Mouse (Mus musculus) kidney, embryonic 15.5 days (tissue): ENCODE data around the gene Rnd2. TPM values are rescaled to one million over a fixed set of nuclear protein-coding genes. Genes with fewer than 3 reads are reported as not detected.
"Not testable (repeated sequence)": the region's sequence is repeated elsewhere in the genome, so short reads cannot be mapped to it uniquely, and the experiment has no call there.

Experiments
- ATAC-seq: fragments of 200-750 bp; cut with Nextera tagmentation; replicated peaks from 2 replicates; pipeline ENCODE4 v1.8.0; 2017; ENCODE audit warnings: moderate TSS enrichment; ENCODE audit not compliant: low FRiP score
- H3K27ac ChIP-seq: fragments of 300-500 bp; sonication (generic); 2 replicates; pipeline ENCODE4 v1.5.1; 2015; ENCODE audit warnings: mild to moderate bottlenecking, inconsistent platforms
- H3K27me3 ChIP-seq: fragments of 300-500 bp; sonication (generic); 2 replicates; pipeline ENCODE4 v1.6.1; 2015; ENCODE audit warnings: inconsistent platforms
- H3K36me3 ChIP-seq: fragments of 300-500 bp; sonication (generic); 2 replicates; pipeline ENCODE4 v1.6.1; 2015; ENCODE audit warnings: inconsistent platforms
- H3K4me1 ChIP-seq: fragments of 300-500 bp; sonication (generic); 2 replicates; pipeline ENCODE4 v1.6.1; 2015; ENCODE audit warnings: inconsistent platforms
- H3K4me2 ChIP-seq: fragments of 300-500 bp; sonication (generic); 2 replicates; pipeline ENCODE4 v1.6.1; 2015; ENCODE audit warnings: moderate library complexity, mild to moderate bottlenecking, inconsistent platforms
- H3K4me3 ChIP-seq: fragments of 300-500 bp; sonication (generic); replicated peaks from 2 replicates; pipeline ENCODE4 v1.5.1; 2015; ENCODE audit warnings: mild to moderate bottlenecking, inconsistent platforms
- H3K9ac ChIP-seq: fragments of 300-500 bp; sonication (generic); 2 replicates; pipeline ENCODE4 v1.6.1; 2015; ENCODE audit warnings: mild to moderate bottlenecking, inconsistent platforms
- H3K9me3 ChIP-seq: fragments of 300-500 bp; sonication (generic); replicated peaks from 2 replicates; pipeline ENCODE4 v1.6.1; 2016; ENCODE audit warnings: inconsistent platforms
- WGBS: fragments of 180-500 bp; shearing (Covaris S2); methylation state at CpG from one replicate; pipeline ENCODE4 v1.1.7; 2015; ENCODE audit warnings: mixed read lengths; 5-methylcytosine and 5-hydroxymethylcytosine counted together
- polyA plus RNA-seq: library from polyadenylated mRNA; unstranded; fragments of >200 nt; fragmentation: Nextera tagmentation; extraction: Ambion mirVana; gene quantifications from 2 replicates; pipeline ENCODE4 v1.2.1, GENCODE M21; 2015

Gene Rnd2
- polyA plus RNA-seq, 1 experiment from 2014 or later = 11.4 TPM

DNA sequence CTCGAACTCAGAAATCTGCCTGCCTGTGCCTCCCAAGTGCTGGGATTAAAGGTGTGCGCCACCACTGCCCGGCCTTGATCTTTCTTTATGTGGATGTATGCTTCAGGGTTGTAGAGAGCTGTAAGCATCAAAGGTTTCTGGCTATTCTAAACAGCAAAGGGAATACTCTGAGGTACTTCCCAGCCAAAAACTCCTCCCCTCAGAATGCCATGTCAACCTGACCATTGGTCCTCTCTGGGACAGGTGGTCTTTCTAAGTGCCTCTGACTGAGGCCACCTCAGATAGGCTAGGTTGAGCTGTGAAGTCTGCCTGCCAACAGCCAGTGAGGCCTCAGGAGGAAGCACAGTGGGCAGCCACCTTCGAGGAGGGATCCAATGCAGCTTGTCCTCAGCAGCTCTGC lies 15.9 kb upstream of the Rnd2 start:
- H3K9ac ChIP-seq = peak overlapping the region; percentile 23; the same call in 1 of the 2 replicates

DNA sequence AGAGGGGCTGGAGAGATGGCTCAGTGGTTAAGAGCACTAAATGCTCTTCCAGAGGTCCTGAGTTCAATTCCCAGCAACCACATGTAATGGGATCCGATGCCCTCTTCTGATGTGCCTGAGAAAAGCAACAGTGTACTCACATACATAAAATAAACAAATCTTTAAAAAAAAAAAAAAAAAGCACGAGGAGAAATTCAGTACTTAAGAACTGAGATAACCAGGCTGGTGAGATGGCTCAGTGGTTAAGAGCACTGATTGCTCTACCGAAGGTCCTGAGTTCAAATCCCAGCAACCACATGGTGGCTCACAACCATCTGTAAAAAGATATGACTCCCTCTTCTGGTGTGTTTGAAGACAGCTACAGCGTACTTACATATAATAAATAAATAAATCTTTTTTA lies 15.2 kb upstream of the Rnd2 start:
- not testable (repeated sequence) for H3K4me3 ChIP-seq, H3K27me3 ChIP-seq, H3K9ac ChIP-seq, H3K27ac ChIP-seq, H3K9me3 ChIP-seq, ATAC-seq, H3K4me2 ChIP-seq
- Histone ChIP-seq H3K4me1 (peaks cover 32% of the 10 kb centered on the region), H3K36me3 (peaks cover 20% of the 10 kb centered on the region)
- 82% methylated on average over 4 of the region's 4 CpGs for WGBS

More for the DNA sequence above, 15.9 kb upstream of the Rnd2 start:
- peaks cover 27% of the 10 kb centered on the region for H3K36me3 ChIP-seq
- H3K27me3 ChIP-seq = no peaks in the 10 kb centered on the region
- H3K27ac ChIP-seq = peak overlapping the region; percentile 59
- H3K9me3 ChIP-seq = no peaks in the 10 kb centered on the region
- no peak for ATAC-seq
- H3K4me3 ChIP-seq = peak overlapping the region; percentile 45
- peak overlapping the region; percentile 53 for H3K4me2 ChIP-seq
- H3K4me1 ChIP-seq = peaks cover 32% of the 10 kb centered on the region
- WGBS = 84% methylated on average over 4 of the region's 4 CpGs

DNA sequence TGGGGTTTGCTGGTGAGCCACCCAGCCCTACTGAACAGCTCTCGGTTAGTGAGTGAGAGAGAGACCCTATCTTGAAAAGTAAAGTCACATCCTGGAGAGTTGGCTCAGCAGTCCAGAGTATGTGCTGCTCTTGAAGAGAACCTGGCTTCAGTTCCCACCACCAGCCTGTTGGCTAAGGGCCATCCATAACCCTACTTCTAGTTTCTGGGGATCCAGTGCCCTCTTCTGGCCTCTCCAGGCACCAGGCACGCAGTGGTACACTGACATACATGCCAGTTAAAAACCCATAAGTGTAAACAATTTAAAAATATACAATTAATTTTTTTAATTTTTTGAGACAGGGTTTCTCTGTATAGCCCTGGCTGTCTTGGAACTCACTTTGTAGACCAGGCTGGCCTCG lies 14.4 kb upstream of the Rnd2 start:
- H3K27me3 ChIP-seq = no peaks in the 10 kb centered on the region
- H3K36me3 ChIP-seq = peaks cover 12% of the 10 kb centered on the region
- no peak overlapping the region for H3K4me3 ChIP-seq
- H3K27ac ChIP-seq = no peak overlapping the region
- H3K9ac ChIP-seq = no peak overlapping the region
- ATAC-seq = no peak
- peaks cover 34% of the 10 kb centered on the region for H3K4me1 ChIP-seq
- H3K9me3 ChIP-seq = no peaks in the 10 kb centered on the region
- no peak overlapping the region for H3K4me2 ChIP-seq
- WGBS = 86% methylated on average over 3 of the region's 3 CpGs

DNA sequence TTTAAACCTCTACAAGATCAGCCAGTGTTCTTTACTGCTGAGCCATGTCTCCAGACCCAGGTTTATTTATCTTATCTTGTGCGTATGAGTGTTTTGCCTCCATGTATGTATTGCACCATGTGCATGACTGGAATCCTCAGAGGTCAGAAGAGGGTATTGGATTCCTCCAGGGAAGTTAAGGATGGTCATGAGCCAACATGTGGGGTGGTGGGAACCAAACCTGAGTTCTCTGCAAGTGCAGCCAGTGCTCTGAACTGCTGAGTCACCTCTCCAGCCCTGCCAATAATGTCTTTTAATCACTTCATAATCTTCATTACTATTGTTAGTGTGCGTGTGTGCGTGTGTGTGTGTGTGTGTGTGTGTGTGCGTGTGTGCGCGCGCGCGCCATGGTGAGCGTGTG lies 13.3 kb upstream of the Rnd2 start:
- Histone ChIP-seq H3K27me3 (no peaks in the 10 kb centered on the region), H3K36me3 (peaks cover 5% of the 10 kb centered on the region; the same call in 1 of the 2 replicates), H3K9me3 (no peaks in the 10 kb centered on the region), H3K4me1 (peaks cover 37% of the 10 kb centered on the region), H3K9ac (no peak overlapping the region), H3K4me3 (no peak overlapping the region), H3K4me2 (no peak overlapping the region), H3K27ac (no peak overlapping the region)
- no peak for ATAC-seq
- 93% methylated on average over 10 of the region's 10 CpGs for whole genome bisulfite sequencing

DNA sequence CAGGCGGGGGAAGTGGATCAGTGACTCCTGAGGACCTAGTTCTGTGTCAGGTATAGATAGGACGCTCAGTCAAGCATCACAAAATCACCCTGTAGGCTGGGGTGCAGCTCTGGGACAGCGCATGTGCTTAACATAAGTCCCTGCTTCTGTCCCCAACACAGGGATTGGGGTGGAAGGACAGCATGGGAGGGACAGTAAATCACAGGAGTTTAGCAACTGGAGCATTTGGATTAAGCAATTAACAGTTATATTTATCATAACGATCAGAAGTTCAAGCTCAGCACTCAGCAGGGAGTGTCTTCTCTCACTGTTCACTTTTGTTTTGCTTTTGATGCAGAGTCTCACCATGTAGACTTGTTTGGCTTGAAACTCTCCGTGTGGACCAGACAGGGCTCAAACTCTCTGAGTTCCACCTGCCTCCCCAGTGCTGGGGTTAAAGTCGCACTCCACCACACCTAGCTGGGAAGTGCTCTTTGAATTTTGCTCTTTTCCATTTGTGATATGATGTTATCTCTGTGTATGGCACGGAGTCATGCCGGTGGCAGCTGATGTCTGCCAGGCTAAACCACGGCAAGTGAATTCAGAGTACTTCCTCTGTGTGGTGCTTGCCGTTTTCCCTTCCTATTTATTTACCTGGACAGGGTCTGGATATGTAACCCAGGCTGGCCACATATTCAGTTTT lies 12.6 kb upstream of the Rnd2 start:
- H3K9me3 ChIP-seq = no peaks in the 10 kb centered on the region
- H3K4me3 ChIP-seq = no peak overlapping the region
- H3K9ac ChIP-seq = no peak overlapping the region
- WGBS = 61% methylated on average over 10 of the region's 10 CpGs
- H3K4me2 ChIP-seq = no peak overlapping the region
- no peak for ATAC-seq
- no peaks in the 10 kb centered on the region for H3K36me3 ChIP-seq
- H3K4me1 ChIP-seq = peaks cover 37% of the 10 kb centered on the region
- no peaks in the 10 kb centered on the region for H3K27me3 ChIP-seq
- no peak overlapping the region for H3K27ac ChIP-seq

DNA sequence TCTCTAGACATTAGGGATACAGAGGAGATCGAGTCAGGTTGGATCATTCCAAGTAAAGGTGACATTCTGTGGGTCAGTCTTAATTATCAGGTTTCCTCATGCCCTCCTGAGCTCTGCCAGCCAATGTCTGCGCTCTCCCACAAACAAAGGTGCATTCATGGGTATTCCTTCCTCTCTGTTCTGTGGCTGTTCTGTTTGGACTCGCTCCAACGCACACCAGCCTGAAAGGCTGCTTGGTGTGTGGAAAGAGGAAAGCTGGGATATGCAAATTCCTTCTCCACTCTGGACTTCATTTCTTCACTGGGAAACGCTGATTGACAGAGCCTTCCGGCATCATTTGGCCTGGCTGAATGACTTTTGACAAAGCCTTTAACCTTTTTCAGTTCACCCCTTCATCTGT lies 10.1 kb upstream of the Rnd2 start:
- H3K27ac ChIP-seq = peak overlapping the region; percentile 52; the same call in 1 of the 2 replicates
- peaks cover 29% of the 10 kb centered on the region for H3K4me1 ChIP-seq
- no peaks in the 10 kb centered on the region for H3K27me3 ChIP-seq
- ATAC-seq = peak; percentile 22; the same call in 1 of the 2 replicates
- no peak overlapping the region for H3K4me3 ChIP-seq
- H3K9ac ChIP-seq = no peak overlapping the region
- no peaks in the 10 kb centered on the region for H3K9me3 ChIP-seq
- no peak overlapping the region for H3K4me2 ChIP-seq
- H3K36me3 ChIP-seq = peaks cover 23% of the 10 kb centered on the region
- WGBS = 50% methylated on average over 6 of the region's 6 CpGs

DNA sequence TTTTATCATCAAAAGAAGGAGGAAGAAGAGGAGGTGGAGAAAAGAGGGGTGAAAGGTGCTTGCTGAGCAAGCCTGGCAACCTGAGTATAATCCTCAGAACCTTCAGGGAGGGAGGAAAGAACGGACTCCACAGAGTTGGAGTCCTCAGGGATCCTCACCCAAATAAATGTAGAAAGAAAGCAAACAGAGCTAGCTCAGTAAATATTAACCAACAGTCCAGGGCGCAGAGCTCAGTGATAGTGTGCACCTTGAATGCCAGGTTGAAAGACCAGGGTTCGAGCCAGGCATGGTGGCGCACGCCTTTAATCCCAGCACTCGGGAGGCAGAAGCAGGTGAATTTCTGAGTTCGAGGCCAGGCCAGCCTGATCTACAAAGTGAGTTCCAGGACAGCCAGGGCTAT lies 9.2 kb upstream of the Rnd2 start:
- H3K4me1 ChIP-seq = peaks cover 37% of the 10 kb centered on the region
- H3K9me3 ChIP-seq = no peaks in the 10 kb centered on the region
- no peak overlapping the region for H3K27ac ChIP-seq
- no peak for ATAC-seq
- WGBS = 86% methylated on average over 7 of the region's 7 CpGs
- H3K4me2 ChIP-seq = no peak overlapping the region
- no peaks in the 10 kb centered on the region for H3K27me3 ChIP-seq
- no peak overlapping the region for H3K9ac ChIP-seq
- peaks cover 32% of the 10 kb centered on the region for H3K36me3 ChIP-seq
- H3K4me3 ChIP-seq = no peak overlapping the region

DNA sequence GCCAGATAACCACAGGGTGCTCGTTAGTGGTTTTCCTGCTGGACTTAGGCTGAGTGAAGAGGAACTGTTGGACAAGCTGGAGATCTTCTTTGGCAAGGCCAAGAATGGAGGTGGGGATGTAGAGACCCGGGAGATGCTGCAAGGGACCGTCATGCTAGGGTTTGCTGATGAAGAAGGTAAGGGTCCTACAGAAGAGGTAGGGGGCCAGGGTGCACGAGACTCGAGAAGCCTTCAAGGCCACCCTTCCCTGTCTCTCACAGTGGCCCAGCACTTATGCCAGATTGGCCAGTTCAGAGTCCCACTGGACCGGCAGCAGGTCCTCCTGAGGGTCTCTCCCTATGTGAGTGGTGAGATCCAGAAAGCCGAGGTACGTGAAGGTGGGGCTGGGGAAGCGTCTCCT lies 7.2 kb upstream of the Rnd2 start:
- Histone ChIP-seq H3K36me3 (peaks cover 51% of the 10 kb centered on the region), H3K4me1 (peaks cover 42% of the 10 kb centered on the region), H3K27me3 (no peaks in the 10 kb centered on the region), H3K9me3 (no peaks in the 10 kb centered on the region), H3K4me3 (no peak overlapping the region), H3K27ac (no peak overlapping the region), H3K4me2 (no peak overlapping the region), H3K9ac (no peak overlapping the region)
- ATAC-seq = 0 out of 2 replicates have a peak, but pooled peaks have one; percentile 19
- 95% methylated on average over 9 of the region's 9 CpGs for WGBS

DNA sequence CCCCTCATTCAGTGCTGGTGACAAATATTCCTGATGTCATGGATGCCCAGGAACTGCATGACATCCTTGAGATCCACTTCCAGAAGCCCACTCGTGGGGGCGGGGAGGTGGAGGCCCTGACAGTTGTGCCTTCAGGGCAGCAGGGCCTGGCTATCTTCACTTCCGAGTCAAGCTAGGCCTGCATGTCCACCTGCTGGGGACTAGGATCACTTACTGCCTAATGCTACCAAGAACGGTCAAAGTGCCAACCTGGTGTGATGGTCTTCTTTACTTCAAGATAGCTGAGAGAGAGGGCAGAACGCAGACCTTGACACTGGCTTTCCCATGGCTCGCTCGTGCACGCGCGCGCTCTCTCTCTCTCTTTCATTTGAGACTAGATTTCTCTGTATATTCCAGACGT lies 6.6 kb upstream of the Rnd2 start:
- Histone ChIP-seq H3K9ac (no peak overlapping the region), H3K4me1 (peaks cover 48% of the 10 kb centered on the region), H3K27me3 (no peaks in the 10 kb centered on the region), H3K36me3 (peaks cover 52% of the 10 kb centered on the region), H3K4me3 (no peak overlapping the region), H3K4me2 (no peak overlapping the region), H3K9me3 (no peaks in the 10 kb centered on the region), H3K27ac (no peak overlapping the region)
- ATAC-seq = no peak
- 81% methylated on average over 12 of the region's 12 CpGs for WGBS

DNA sequence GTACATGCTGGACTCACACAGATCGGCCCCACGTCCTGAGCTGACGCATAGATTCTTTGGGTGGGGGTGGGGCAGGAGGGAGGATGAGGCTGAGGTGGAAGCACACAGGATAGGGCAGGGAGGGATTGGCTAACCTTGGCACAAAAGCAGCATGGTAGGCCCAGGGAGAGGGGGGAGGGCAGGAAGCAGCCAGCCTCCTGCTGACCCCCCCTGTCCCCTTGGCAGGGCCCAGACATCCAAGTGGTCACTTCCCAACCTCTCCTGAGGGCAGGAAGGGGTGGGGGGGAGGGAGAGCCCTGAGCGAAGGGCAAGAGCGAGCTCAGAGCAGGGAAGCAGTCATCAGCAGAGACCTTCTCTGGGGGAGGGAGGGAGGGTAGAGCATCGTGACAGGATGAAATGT lies 5.1 kb upstream of the Rnd2 start:
- no peak overlapping the region for H3K27ac ChIP-seq

DNA sequence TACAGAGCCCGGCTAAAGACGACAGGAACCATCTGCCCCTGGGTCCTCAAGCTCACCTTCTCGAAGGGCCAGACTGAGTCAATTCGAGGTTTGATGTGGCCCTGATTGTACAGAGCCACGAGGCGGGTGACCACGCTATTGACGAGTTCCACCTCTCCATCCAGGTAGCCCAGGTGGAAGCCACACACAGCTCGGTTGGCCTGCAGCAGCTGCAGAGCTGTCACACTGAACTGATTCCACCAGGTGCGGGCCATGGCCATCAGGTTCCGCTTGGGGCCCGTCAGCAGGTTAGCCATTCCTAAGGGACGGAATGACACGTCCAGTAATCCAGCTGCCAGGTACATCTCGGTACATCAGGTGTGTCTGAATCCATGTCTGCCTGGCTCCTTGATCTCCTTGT lies 4.5 kb upstream of the Rnd2 start:
- Histone ChIP-seq H3K4me2 (no peak overlapping the region), H3K27ac (no peak overlapping the region), H3K27me3 (no peaks in the 10 kb centered on the region), H3K4me1 (peaks cover 55% of the 10 kb centered on the region), H3K4me3 (no peak overlapping the region), H3K9me3 (no peaks in the 10 kb centered on the region), H3K36me3 (peaks cover 52% of the 10 kb centered on the region), H3K9ac (no peak overlapping the region)
- no peak for ATAC-seq
- WGBS = 79% methylated on average over 15 of the region's 15 CpGs

More for the DNA sequence above, 5.1 kb upstream of the Rnd2 start:
- Histone ChIP-seq H3K4me2 (no peak overlapping the region), H3K27me3 (no peaks in the 10 kb centered on the region), H3K4me3 (no peak overlapping the region), H3K4me1 (peaks cover 55% of the 10 kb centered on the region), H3K9me3 (no peaks in the 10 kb centered on the region), H3K9ac (0 out of 2 replicates have a peak overlapping the region, but pooled peaks have one; percentile 21), H3K36me3 (peaks cover 52% of the 10 kb centered on the region)
- ATAC-seq = no peak; the same call in 1 of the 2 replicates
- 17% methylated on average over 6 of the region's 6 CpGs for WGBS

DNA sequence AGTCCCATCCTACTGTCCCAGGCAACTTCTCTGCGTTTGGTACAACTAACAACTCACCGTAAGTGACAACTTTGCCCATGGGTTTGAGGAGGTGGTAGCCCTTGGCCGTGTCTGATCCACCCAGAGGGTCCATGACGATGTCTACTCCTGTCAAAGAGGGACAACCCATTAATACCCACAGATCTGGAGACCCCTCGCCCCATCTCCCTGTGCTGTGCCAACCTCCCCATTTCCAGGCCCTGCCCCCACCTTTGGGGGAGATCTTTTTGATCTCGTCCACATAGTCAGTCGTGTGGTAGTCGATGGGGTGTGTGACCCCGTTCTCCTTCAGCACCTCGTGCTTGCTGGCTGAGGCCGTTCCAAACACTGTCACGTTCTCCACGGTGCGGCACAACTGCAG lies 2.7 kb upstream of the Rnd2 start:
- Histone ChIP-seq H3K27ac (peak overlapping the region; percentile 29; the same call in 1 of the 2 replicates), H3K9me3 (no peaks in the 10 kb centered on the region), H3K4me2 (peak overlapping the region; percentile 98; the same call in 1 of the 2 replicates), H3K4me3 (no peak overlapping the region), H3K4me1 (peaks cover 64% of the 10 kb centered on the region), H3K9ac (no peak overlapping the region), H3K36me3 (peaks cover 52% of the 10 kb centered on the region), H3K27me3 (no peaks in the 10 kb centered on the region)
- no peak for ATAC-seq
- WGBS = 74% methylated on average over 14 of the region's 14 CpGs
